Mouse (Mus musculus) hindbrain, embryonic 13.5 days (tissue): Measurements from ENCODE around the gene Fam107b. TPM values are rescaled to one million over a fixed set of nuclear protein-coding genes. Genes with fewer than 3 reads are reported as not detected.
"Not testable (repeated sequence)": the region's sequence is repeated elsewhere in the genome, so short reads cannot be mapped to it uniquely, and the experiment has no call there.

Source experiments
- ATAC-seq: fragments of 200-750 bp; cut with Nextera tagmentation; 2 replicates; pipeline ENCODE4 v1.8.0; 2017; ENCODE audit warnings: moderate TSS enrichment; ENCODE audit not compliant: low FRiP score
- H3K27ac ChIP-seq: fragments of 300-500 bp; sonication (generic); 2 replicates; pipeline ENCODE4 v1.5.1; 2015; ENCODE audit warnings: inconsistent platforms, mild to moderate bottlenecking, moderate library complexity
- H3K27me3 ChIP-seq: fragments of 300-500 bp; sonication (generic); 2 replicates; pipeline ENCODE4 v1.6.1; 2015; ENCODE audit warnings: mild to moderate bottlenecking, inconsistent platforms
- H3K36me3 ChIP-seq: fragments of 300-500 bp; sonication (generic); 2 replicates; pipeline ENCODE4 v1.6.1; 2015; ENCODE audit warnings: mild to moderate bottlenecking, inconsistent platforms
- H3K4me1 ChIP-seq: fragments of 300-500 bp; sonication (generic); replicated peaks from 2 replicates; pipeline ENCODE4 v1.6.1; 2015; ENCODE audit warnings: inconsistent platforms
- H3K4me2 ChIP-seq: fragments of 300-500 bp; sonication (generic); 2 replicates; pipeline ENCODE4 v1.6.1; 2015; ENCODE audit warnings: inconsistent platforms, mild to moderate bottlenecking, moderate library complexity
- H3K4me3 ChIP-seq: fragments of 300-500 bp; sonication (generic); 2 replicates; pipeline ENCODE4 v1.5.1; 2015; ENCODE audit warnings: mild to moderate bottlenecking, inconsistent platforms
- H3K9ac ChIP-seq: fragments of 300-500 bp; sonication (generic); 2 replicates; pipeline ENCODE4 v1.6.1; 2015; ENCODE audit warnings: mild to moderate bottlenecking, inconsistent platforms
- H3K9me3 ChIP-seq: fragments of 300-500 bp; sonication (generic); 2 replicates; pipeline ENCODE4 v1.6.1; 2016; ENCODE audit warnings: inconsistent platforms
- WGBS: fragments of 180-500 bp; shearing (Covaris S2); methylation state at CpG from one replicate; pipeline ENCODE4 v1.1.7; 2015; 5-methylcytosine and 5-hydroxymethylcytosine counted together
- polyA plus RNA-seq: library from polyadenylated mRNA; unstranded; fragments of >200 nt; fragmentation: Nextera tagmentation; extraction: Ambion mirVana; gene quantifications from 2 replicates; pipeline ENCODE4 v1.2.1, GENCODE M21; 2015

Fam107b gene
- polyA plus RNA-seq, 1 experiment from 2014 or later, result 37.5 TPM

GRCm38 (mm10) chr2:3682699-3683098, 112.4 kb downstream of the Fam107b start:
- H3K27me3 ChIP-seq, result no peaks in the 10 kb centered on the region
- H3K4me2 ChIP-seq, result no peak overlapping the region
- H3K9me3 ChIP-seq, result no peaks in the 10 kb centered on the region
- no peak overlapping the region for H3K9ac ChIP-seq
- H3K27ac ChIP-seq, result peak overlapping the region; percentile 80; the same call in 1 of the 2 replicates
- H3K36me3 ChIP-seq, result no peaks in the 10 kb centered on the region
- H3K4me1 ChIP-seq, result peaks cover 20% of the 10 kb centered on the region
- ATAC-seq, result no peak
- H3K4me3 ChIP-seq, result no peak overlapping the region
- WGBS, result 53% methylated on average over 4 of the region's 4 CpGs

DNA sequence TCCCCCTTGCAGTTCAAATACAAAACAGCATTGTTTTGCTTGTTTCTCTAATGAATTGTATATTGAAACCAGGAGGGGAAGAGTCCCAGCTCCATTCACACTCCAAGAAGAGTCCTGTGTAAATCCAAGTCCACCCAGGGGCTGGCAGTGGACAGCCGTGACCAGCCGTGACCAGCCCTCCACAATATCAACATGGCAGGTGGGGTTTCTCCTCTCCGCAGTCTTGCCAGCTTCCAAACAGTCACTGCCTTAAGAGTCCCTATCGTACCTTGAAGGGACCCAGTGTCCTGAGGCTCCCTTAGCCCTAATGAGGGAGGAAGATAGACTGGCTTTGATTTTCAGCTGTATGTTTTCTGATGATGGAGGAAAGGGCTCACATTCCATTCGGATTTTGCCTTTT, 113.1 kb downstream of the Fam107b start:
- Histone ChIP-seq H3K9ac (peak overlapping the region; percentile 46), H3K27me3 (no peaks in the 10 kb centered on the region), H3K4me1 (peaks cover 20% of the 10 kb centered on the region), H3K9me3 (no peaks in the 10 kb centered on the region), H3K4me2 (peak overlapping the region; percentile 29), H3K36me3 (no peaks in the 10 kb centered on the region), H3K4me3 (no peak overlapping the region), H3K27ac (peak overlapping the region; percentile 80)
- 47% methylated on average over 5 of the region's 5 CpGs for WGBS
- ATAC-seq, result peak; percentile 60

GRCm38 (mm10) chr2:3683751-3684229, 113.5 kb downstream of the Fam107b start:
- WGBS, result 30% methylated on average over 6 of the region's 6 CpGs
- peak overlapping the region; percentile 29 for H3K4me2 ChIP-seq
- peak; percentile 59 for ATAC-seq

GRCm38 (mm10) chr2:3690221-3690620, 119.9 kb downstream of the Fam107b start:
- 78% methylated on average over 4 of the region's 4 CpGs for WGBS
- Histone ChIP-seq H3K9me3 (no peaks in the 10 kb centered on the region), H3K4me1 (no peaks in the 10 kb centered on the region), H3K4me2 (no peak overlapping the region), H3K9ac (no peak overlapping the region), H3K27ac (no peak overlapping the region), H3K27me3 (no peaks in the 10 kb centered on the region), H3K36me3 (no peaks in the 10 kb centered on the region), H3K4me3 (no peak overlapping the region)
- no peak for ATAC-seq

More at GRCm38 (mm10) chr2:3683751-3684229, 113.5 kb downstream of the Fam107b start:
- no peaks in the 10 kb centered on the region for H3K27me3 ChIP-seq
- no peaks in the 10 kb centered on the region for H3K9me3 ChIP-seq
- peaks cover 20% of the 10 kb centered on the region for H3K4me1 ChIP-seq
- peak overlapping the region; percentile 80 for H3K27ac ChIP-seq
- H3K4me3 ChIP-seq, result no peak overlapping the region
- H3K36me3 ChIP-seq, result no peaks in the 10 kb centered on the region
- peak overlapping the region; percentile 46; the same call in 1 of the 2 replicates for H3K9ac ChIP-seq

GRCm38 (mm10) chr2:3692833-3693232, 122.5 kb downstream of the Fam107b start:
- ATAC-seq, result no peak
- Histone ChIP-seq H3K4me3 (no peak overlapping the region), H3K9me3 (no peaks in the 10 kb centered on the region), H3K27me3 (no peaks in the 10 kb centered on the region), H3K4me2 (no peak overlapping the region), H3K9ac (no peak overlapping the region), H3K4me1 (no peaks in the 10 kb centered on the region), H3K27ac (no peak overlapping the region), H3K36me3 (no peaks in the 10 kb centered on the region)
- WGBS, result 98% methylated on average over 2 of the region's 2 CpGs

DNA sequence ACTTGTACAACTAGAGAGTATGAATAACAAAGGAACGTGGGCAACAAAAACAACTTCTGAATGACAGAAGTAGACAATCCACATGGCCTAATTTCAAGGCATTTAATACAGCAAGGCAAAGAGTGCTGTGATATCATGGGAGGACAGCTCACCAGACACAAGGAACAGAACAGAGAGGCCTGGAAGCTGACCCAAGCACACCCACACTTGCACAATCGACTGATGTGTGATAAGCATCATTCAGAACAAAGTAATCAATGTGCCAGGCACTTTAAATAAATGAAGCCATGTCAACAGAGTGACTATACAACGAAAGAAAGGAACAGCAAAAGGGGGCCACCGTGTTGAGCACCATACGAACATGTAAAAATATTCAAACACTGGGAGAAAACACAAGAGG, 125.6 kb downstream of the Fam107b start:
- H3K27me3 ChIP-seq, result no peaks in the 10 kb centered on the region
- H3K4me1 ChIP-seq, result peaks cover 8% of the 10 kb centered on the region; the same call in 1 of the 2 replicates
- ATAC-seq, result no peak
- 85% methylated on average over 5 of the region's 5 CpGs for WGBS
- no peaks in the 10 kb centered on the region for H3K36me3 ChIP-seq
- no peak overlapping the region for H3K27ac ChIP-seq
- no peak overlapping the region for H3K9ac ChIP-seq
- no peaks in the 10 kb centered on the region for H3K9me3 ChIP-seq
- H3K4me3 ChIP-seq, result no peak overlapping the region
- H3K4me2 ChIP-seq, result no peak overlapping the region

GRCm38 (mm10) chr2:3700368-3700767, 130.1 kb downstream of the Fam107b start:
- no peak for ATAC-seq
- Histone ChIP-seq H3K9ac (no peak overlapping the region), H3K27ac (no peak overlapping the region), H3K27me3 (no peaks in the 10 kb centered on the region), H3K36me3 (no peaks in the 10 kb centered on the region), H3K9me3 (no peaks in the 10 kb centered on the region), H3K4me1 (peaks cover 8% of the 10 kb centered on the region; the same call in 1 of the 2 replicates), H3K4me3 (no peak overlapping the region), H3K4me2 (no peak overlapping the region)
- 45% methylated on average over 1 of the region's 1 CpGs for WGBS

GRCm38 (mm10) chr2:3702640-3703190, 132.4 kb downstream of the Fam107b start:
- no peak for ATAC-seq
- Histone ChIP-seq H3K27ac (no peak overlapping the region), H3K4me2 (no peak overlapping the region), H3K4me1 (peaks cover 8% of the 10 kb centered on the region; the same call in 1 of the 2 replicates), H3K27me3 (no peaks in the 10 kb centered on the region), H3K9me3 (no peaks in the 10 kb centered on the region), H3K4me3 (no peak overlapping the region), H3K9ac (no peak overlapping the region), H3K36me3 (no peaks in the 10 kb centered on the region)
- WGBS, result 84% methylated on average over 7 of the region's 7 CpGs

DNA sequence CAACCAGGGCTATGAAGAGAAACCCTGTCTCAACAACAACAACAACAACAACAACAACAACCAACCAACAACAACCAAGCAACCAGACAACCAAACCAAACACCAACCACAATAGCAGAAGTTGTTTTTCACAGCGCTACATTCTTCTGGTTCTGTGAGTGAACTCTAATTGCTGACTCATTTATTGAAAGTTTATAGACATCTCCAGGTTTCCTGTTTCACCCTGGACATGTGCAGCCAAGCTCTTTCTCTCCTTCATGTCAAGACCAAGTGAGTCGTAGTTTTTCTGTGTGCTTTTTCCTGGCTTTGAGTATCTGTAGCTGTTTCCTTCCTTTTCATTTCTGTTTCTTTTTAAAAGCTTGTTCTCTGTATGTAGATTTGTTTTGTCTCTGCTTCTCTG, 133.5 kb downstream of the Fam107b start:
- Histone ChIP-seq H3K27me3 (no peaks in the 10 kb centered on the region), H3K4me2 (no peak overlapping the region), H3K36me3 (no peaks in the 10 kb centered on the region), H3K27ac (no peak overlapping the region), H3K4me3 (no peak overlapping the region), H3K9ac (no peak overlapping the region), H3K4me1 (peaks cover 8% of the 10 kb centered on the region; the same call in 1 of the 2 replicates), H3K9me3 (no peaks in the 10 kb centered on the region)
- 89% methylated on average over 2 of the region's 2 CpGs for WGBS
- ATAC-seq, result no peak

- no peak overlapping the region for H3K9ac ChIP-seq
- H3K4me3 ChIP-seq, result no peak overlapping the region
- H3K4me2 ChIP-seq, result no peak overlapping the region
- no peak for ATAC-seq
- H3K36me3 ChIP-seq, result no peaks in the 10 kb centered on the region
- 83% methylated on average over 9 of the region's 9 CpGs for WGBS
- H3K27me3 ChIP-seq, result no peaks in the 10 kb centered on the region
- peaks cover 8% of the 10 kb centered on the region; the same call in 1 of the 2 replicates for H3K4me1 ChIP-seq
- no peaks in the 10 kb centered on the region for H3K9me3 ChIP-seq
- no peak overlapping the region for H3K27ac ChIP-seq
Measured at GRCm38 (mm10) chr2:3704311-3705162, 134.2 kb downstream of the Fam107b start.

DNA sequence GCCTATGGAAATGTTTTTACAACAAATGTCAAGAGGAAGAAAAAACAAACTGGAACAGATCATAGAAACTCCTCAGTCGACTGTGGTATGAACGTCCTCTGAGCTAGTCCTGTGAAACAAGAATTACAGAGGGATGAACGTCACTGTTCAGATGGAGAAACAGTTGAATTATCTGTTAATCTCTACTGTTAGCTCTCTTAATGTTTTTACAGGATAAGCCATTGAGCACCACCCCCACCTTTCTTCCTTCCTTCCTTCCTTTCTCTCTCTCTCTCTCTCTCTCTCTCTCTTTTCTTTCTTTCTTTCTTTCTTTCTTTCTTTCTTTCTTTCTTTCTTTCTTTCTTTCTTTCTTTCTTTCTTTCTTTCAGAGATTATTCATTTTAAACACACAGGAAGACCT, 135.0 kb downstream of the Fam107b start:
- not testable (repeated sequence) for H3K27me3 ChIP-seq, H3K4me3 ChIP-seq, ATAC-seq, H3K36me3 ChIP-seq, H3K27ac ChIP-seq, H3K4me2 ChIP-seq, H3K9me3 ChIP-seq, H3K4me1 ChIP-seq, H3K9ac ChIP-seq
- WGBS, result 65% methylated on average over 3 of the region's 3 CpGs

- Histone ChIP-seq H3K36me3 (no peaks in the 10 kb centered on the region), H3K4me2 (no peak overlapping the region), H3K9ac (no peak overlapping the region), H3K4me1 (no peaks in the 10 kb centered on the region), H3K27me3 (peaks cover 4% of the 10 kb centered on the region; the same call in 1 of the 2 replicates), H3K4me3 (no peak overlapping the region), H3K9me3 (no peaks in the 10 kb centered on the region), H3K27ac (no peak overlapping the region)
- ATAC-seq, result no peak
- WGBS, result 86% methylated on average over 1 of the region's 1 CpGs
Measured at GRCm38 (mm10) chr2:3707236-3707635, 136.9 kb downstream of the Fam107b start.
